Mouse (Mus musculus): ENCODE data around the gene Dhrs7b. TPM values are rescaled to one million over a fixed set of nuclear protein-coding genes. Genes with fewer than 3 reads are reported as not detected.

Gene Dhrs7b
- polyA plus RNA-seq, 2 experiments, result 9.2 to 22.3 TPM

DNA sequence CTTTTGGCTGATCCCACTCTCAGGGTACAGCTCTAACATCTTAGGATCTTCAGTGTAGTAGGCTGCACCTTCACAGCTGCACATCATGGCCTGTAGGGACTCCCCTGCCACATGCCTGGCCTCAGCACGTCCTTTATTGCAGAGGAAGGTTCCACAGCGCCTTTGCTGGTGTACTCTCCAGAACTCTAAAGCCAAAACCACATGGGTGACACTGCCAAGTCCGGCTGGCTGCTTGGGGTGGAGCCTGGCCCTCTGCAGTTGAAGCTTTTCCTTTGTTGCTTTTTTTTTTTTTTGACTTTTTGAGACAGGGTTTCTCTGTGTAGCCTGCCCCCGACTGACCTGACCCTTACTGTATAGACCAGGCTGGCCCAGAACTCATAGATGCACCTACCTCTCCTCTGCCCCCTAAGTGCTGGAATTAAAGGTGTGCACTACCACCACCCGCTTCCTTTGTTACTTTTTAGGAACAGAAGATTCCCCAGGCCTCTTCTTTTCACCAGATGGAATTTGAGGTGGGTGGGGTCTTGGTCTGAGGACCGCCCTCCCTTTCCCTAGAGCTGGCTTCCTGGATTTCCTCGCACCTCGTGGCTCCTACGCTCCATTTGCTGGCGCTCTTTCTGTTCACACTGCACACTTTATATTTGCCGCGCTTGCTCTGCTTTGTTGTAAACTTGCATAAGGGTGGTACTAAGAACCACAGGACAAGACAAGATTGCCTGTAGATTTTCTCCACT is 11.2 kb downstream of the Dhrs7b start:
- no peak overlapping the region for H3K27ac ChIP-seq
- no peaks in the 10 kb centered on the region for H3K27me3 ChIP-seq (ENCODE audit: control insufficient read depth, insufficient read depth, low read length)
- H3K36me3 ChIP-seq (replicated peaks; ENCODE audit: control insufficient read depth, insufficient read depth, low read depth), result no peaks in the 10 kb centered on the region
- ATAC-seq (ENCODE audit: insufficient read depth) (no peak), DNase-seq (ENCODE audit: low read depth in 3 of 3, low spot score in 3 of 3) (no peak)
- no peaks in the 10 kb centered on the region for H3K9me3 ChIP-seq (ENCODE audit: control insufficient read depth, low read length)
- H3K9ac ChIP-seq (replicated peaks), result no peak overlapping the region
- no peak overlapping the region for H3K4me2 ChIP-seq (ENCODE audit: low read depth)
- WGBS (ENCODE audit: insufficient replicate concordance), result 72% methylated on average over 12 of the region's 12 CpGs
- H3K4me3 ChIP-seq (ENCODE audit: insufficient read depth in 1 of 2, low read depth in 2 of 2, low read length in 2 of 2), result no peak overlapping the region
- peaks cover 0 to 4% of the 10 kb centered on the region in 2 experiments; a peak in 1 of 4 replicates for H3K4me1 ChIP-seq (replicated peaks; ENCODE audit: control insufficient read depth in 2 of 2, insufficient read depth in 2 of 2, low read length in 1 of 2)
- TF ChIP-seq EP300 (IDR thresholded peaks at IDR 0.05; ENCODE audit: low read depth) (no peak), CTCF (IDR thresholded peaks at IDR 0.05; ENCODE audit: low read depth) (no peak)

DNA sequence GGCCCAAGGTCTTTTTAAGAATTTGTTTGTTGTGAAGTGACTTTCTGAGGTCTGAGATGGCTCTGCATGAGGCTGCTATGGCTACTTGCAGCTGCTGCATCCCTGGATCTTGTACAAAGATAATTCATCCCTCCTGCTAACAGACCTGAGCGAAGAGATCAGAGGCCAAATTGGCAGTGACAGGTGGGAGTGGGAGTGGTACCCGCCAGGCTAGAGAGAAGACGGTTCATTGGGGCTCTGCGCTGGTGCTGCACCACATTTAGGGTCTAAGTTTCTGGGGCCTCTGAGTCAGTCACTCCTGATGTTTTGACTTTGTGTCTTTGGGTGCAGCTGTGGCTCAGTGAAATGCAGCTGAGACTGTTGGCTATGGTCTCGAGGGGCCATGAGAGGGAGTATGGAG is 13.0 kb downstream of the Dhrs7b start:
- no peaks in the 10 kb centered on the region for H3K9me3 ChIP-seq (ENCODE audit: control insufficient read depth, low read length)
- TF ChIP-seq EP300 (IDR thresholded peaks at IDR 0.05; ENCODE audit: low read depth) (no peak), CTCF (IDR thresholded peaks at IDR 0.05; ENCODE audit: low read depth) (no peak)
- H3K27me3 ChIP-seq (ENCODE audit: control insufficient read depth, insufficient read depth, low read length), result no peaks in the 10 kb centered on the region
- H3K4me1 ChIP-seq (replicated peaks; ENCODE audit: control insufficient read depth in 2 of 2, insufficient read depth in 2 of 2, low read length in 1 of 2), result 0 out of 4 replicates have a peak, but pooled peaks cover 0 to 2% of the 10 kb centered on the region in 2 experiments
- H3K27ac ChIP-seq, result no peak overlapping the region
- no peak overlapping the region for H3K9ac ChIP-seq (replicated peaks)
- no peak for ATAC-seq (ENCODE audit: insufficient read depth)
- no peak for DNase-seq (ENCODE audit: low read depth in 3 of 3, low spot score in 3 of 3)
- WGBS (ENCODE audit: insufficient replicate concordance), result 81% methylated on average over 5 of the region's 5 CpGs
- no peak overlapping the region for H3K4me2 ChIP-seq (ENCODE audit: low read depth)
- no peaks in the 10 kb centered on the region for H3K36me3 ChIP-seq (replicated peaks; ENCODE audit: control insufficient read depth, insufficient read depth, low read depth)
- no peak overlapping the region for H3K4me3 ChIP-seq (ENCODE audit: insufficient read depth in 1 of 2, low read depth in 2 of 2, low read length in 2 of 2)

DNA sequence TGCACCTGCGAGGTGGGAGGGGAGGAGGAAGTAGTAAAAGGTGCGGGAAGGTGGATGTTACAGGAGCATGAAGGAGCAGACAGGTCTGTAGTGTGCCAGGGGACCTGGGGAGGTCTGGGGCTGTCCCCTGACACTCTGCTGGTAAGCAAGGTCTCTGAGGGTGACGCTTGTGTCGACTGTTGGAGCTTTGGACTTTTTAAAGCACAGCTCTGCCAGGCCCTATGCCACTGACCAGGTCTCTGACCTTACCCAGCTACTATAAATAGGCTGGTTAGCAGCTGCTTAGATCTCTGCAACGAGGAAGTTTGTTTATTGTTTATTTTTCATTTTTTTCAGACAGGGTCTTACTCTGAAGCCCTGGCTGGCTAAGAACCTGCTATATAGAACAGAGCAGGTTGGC is 15.0 kb downstream of the Dhrs7b start:
- H3K36me3 ChIP-seq (replicated peaks; ENCODE audit: control insufficient read depth, insufficient read depth, low read depth), result no peaks in the 10 kb centered on the region; the same call in 1 of the 2 replicates

DNA sequence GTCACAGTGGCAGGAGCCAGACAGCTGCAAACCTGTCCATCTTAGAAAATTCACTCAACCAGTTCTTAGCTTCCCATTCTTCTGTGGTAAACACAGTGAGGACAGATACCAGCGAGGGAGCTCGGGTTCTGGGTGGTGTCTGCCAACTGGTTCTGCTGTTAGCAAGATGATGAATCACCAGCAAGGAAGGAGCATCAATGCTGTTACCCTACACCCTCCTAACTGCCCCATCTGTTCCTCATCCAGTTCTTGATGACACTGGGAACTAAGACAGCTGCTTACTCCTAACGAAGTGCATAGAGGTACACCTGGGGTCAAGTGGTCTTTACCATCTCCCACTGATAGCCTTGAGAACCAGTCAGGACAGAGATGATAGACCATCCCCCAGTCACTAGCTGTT is 26.2 kb downstream of the Dhrs7b start:
- no peaks in the 10 kb centered on the region for H3K9me3 ChIP-seq (ENCODE audit: control insufficient read depth, low read length)
- ATAC-seq (ENCODE audit: insufficient read depth) (no peak), DNase-seq (ENCODE audit: low read depth in 3 of 3, low spot score in 3 of 3) (no peak)
- H3K27ac ChIP-seq, result no peak overlapping the region
- H3K9ac ChIP-seq (replicated peaks), result no peak overlapping the region
- H3K4me1 ChIP-seq (replicated peaks; ENCODE audit: control insufficient read depth in 2 of 2, insufficient read depth in 2 of 2, low read length in 1 of 2), result no peaks in the 10 kb centered on the region
- 63% methylated on average over 3 of the region's 3 CpGs for WGBS (ENCODE audit: insufficient replicate concordance)
- H3K27me3 ChIP-seq (ENCODE audit: control insufficient read depth, insufficient read depth, low read length), result no peaks in the 10 kb centered on the region
- peaks cover 24% of the 10 kb centered on the region for H3K36me3 ChIP-seq (replicated peaks; ENCODE audit: control insufficient read depth, insufficient read depth, low read depth)
- no peak for TF ChIP-seq EP300 (IDR thresholded peaks at IDR 0.05; ENCODE audit: low read depth)
- no peak for TF ChIP-seq CTCF (IDR thresholded peaks at IDR 0.05; ENCODE audit: low read depth)
- no peak overlapping the region for H3K4me2 ChIP-seq (ENCODE audit: low read depth)
- H3K4me3 ChIP-seq (ENCODE audit: insufficient read depth in 1 of 2, low read depth in 2 of 2, low read length in 2 of 2), result no peak overlapping the region

More for the DNA sequence above, 15.0 kb downstream of the Dhrs7b start:
- TF ChIP-seq CTCF (IDR thresholded peaks at IDR 0.05; ENCODE audit: low read depth), result no peak
- no peak for TF ChIP-seq EP300 (IDR thresholded peaks at IDR 0.05; ENCODE audit: low read depth)
- ATAC-seq (ENCODE audit: insufficient read depth) (no peak), DNase-seq (ENCODE audit: low read depth in 3 of 3, low spot score in 3 of 3) (no peak)
- Histone ChIP-seq H3K4me2 (ENCODE audit: low read depth) (no peak overlapping the region), H3K4me1 (replicated peaks; ENCODE audit: control insufficient read depth in 2 of 2, insufficient read depth in 2 of 2, low read length in 1 of 2) (no peaks in the 10 kb centered on the region), H3K27ac (no peak overlapping the region), H3K4me3 (ENCODE audit: insufficient read depth in 1 of 2, low read depth in 2 of 2, low read length in 2 of 2) (no peak overlapping the region), H3K9ac (replicated peaks) (no peak overlapping the region), H3K9me3 (ENCODE audit: control insufficient read depth, low read length) (no peaks in the 10 kb centered on the region), H3K27me3 (ENCODE audit: control insufficient read depth, insufficient read depth, low read length) (no peaks in the 10 kb centered on the region)
- WGBS (ENCODE audit: insufficient replicate concordance), result 71% methylated on average over 5 of the region's 5 CpGs

DNA sequence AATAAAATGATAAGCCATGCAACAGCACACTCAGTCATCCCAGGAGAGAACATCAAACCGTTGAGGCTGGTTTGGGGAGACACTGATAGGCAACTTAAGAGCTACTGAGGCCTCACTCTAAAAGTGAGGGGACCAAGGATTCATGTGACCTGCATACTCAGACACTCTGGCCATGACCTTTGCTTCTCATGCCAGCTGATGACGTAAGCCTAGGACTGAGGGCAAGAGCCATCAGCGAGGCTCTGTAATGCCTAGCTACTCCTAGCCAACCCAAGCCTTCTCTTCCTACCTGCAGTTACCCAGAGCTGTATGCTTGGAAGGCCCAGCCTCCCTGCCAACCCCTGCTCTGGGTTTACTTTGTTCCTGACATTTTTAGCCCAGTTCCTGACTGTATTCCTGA is 31.6 kb downstream of the Dhrs7b start:
- 76% methylated on average over 3 of the region's 3 CpGs for WGBS (ENCODE audit: insufficient replicate concordance)
- Histone ChIP-seq H3K27ac (no peak overlapping the region), H3K4me3 (ENCODE audit: insufficient read depth in 1 of 2, low read depth in 2 of 2, low read length in 2 of 2) (no peak overlapping the region), H3K4me2 (ENCODE audit: low read depth) (no peak overlapping the region), H3K36me3 (replicated peaks; ENCODE audit: control insufficient read depth, insufficient read depth, low read depth) (peaks cover 25% of the 10 kb centered on the region), H3K9me3 (ENCODE audit: control insufficient read depth, low read length) (no peaks in the 10 kb centered on the region), H3K27me3 (ENCODE audit: control insufficient read depth, insufficient read depth, low read length) (no peaks in the 10 kb centered on the region), H3K4me1 (replicated peaks; ENCODE audit: control insufficient read depth in 2 of 2, insufficient read depth in 2 of 2, low read length in 1 of 2) (no peaks in the 10 kb centered on the region), H3K9ac (replicated peaks) (no peak overlapping the region)
- no peak for TF ChIP-seq CTCF (IDR thresholded peaks at IDR 0.05; ENCODE audit: low read depth)
- no peak for ATAC-seq (ENCODE audit: insufficient read depth)
- DNase-seq (ENCODE audit: low read depth in 3 of 3, low spot score in 3 of 3), result no peak
